Mouse (Mus musculus) limb, embryonic 14.5 days (tissue): ENCODE measurements around the gene Tpm3. TPM values are rescaled to one million over a fixed set of nuclear protein-coding genes. Genes with fewer than 3 reads are reported as not detected.

Experiments used
- ATAC-seq: fragments of 200-750 bp; cut with Nextera tagmentation; 2 replicates; pipeline ENCODE4 v1.8.0; 2017; ENCODE audit warnings: low read depth, moderate number of reproducible peaks, moderate TSS enrichment; ENCODE audit not compliant: low FRiP score
- DNase-seq: peaks from one replicate; pipeline ENCODE4 v3.0.0-alpha.2; 2015; ENCODE audit warnings: low spot score
- H3K27ac ChIP-seq: fragments of 300-500 bp; sonication (generic); replicated peaks from 2 replicates; pipeline ENCODE4 v1.5.1; 2014; ENCODE audit warnings: low read depth, mild to moderate bottlenecking, low read length, moderate library complexity, mixed read lengths
- H3K27me3 ChIP-seq: fragments of 300-500 bp; sonication (generic); 2 replicates; pipeline ENCODE4 v1.6.1; 2014; ENCODE audit warnings: low read length, mixed read lengths; ENCODE audit not compliant: control insufficient read depth, insufficient read depth
- H3K36me3 ChIP-seq: fragments of 300-500 bp; sonication (generic); 2 replicates; pipeline ENCODE4 v1.6.1; 2014; ENCODE audit warnings: mild to moderate bottlenecking, low read length, moderate library complexity, mixed read lengths; ENCODE audit not compliant: control insufficient read depth, insufficient read depth
- H3K4me1 ChIP-seq: fragments of 300-500 bp; sonication (generic); 2 replicates; pipeline ENCODE4 v1.6.1; 2014; ENCODE audit warnings: antibody characterized with exemption, low read length, mixed read lengths; ENCODE audit not compliant: control insufficient read depth, insufficient read depth
- H3K4me2 ChIP-seq: fragments of 300-500 bp; sonication (generic); replicated peaks from 2 replicates; pipeline ENCODE4 v1.6.1; 2014; ENCODE audit warnings: low read depth, mild to moderate bottlenecking, low read length, moderate library complexity; ENCODE audit not compliant: severe bottlenecking
- H3K4me3 ChIP-seq: fragments of 300-500 bp; sonication (generic); replicated peaks from 2 replicates; pipeline ENCODE4 v1.5.1; 2014; ENCODE audit warnings: low read length
- H3K9ac ChIP-seq: fragments of 300-500 bp; sonication (generic); 2 replicates; pipeline ENCODE4 v1.6.1; 2014; ENCODE audit warnings: mild to moderate bottlenecking, low read depth, low read length, moderate library complexity; ENCODE audit not compliant: severe bottlenecking
- H3K9me3 ChIP-seq: fragments of 300-500 bp; sonication (generic); 2 replicates; pipeline ENCODE4 v1.6.1; 2016; ENCODE audit warnings: low read length; ENCODE audit not compliant: control insufficient read depth
- POLR2A ChIP-seq: fragments of 200-500 bp; IDR thresholded peaks from 2 replicates; pipeline ENCODE4 v1.8.0; 2012; ENCODE audit warnings: inconsistent platforms, mild to moderate bottlenecking, moderate library complexity, borderline replicate concordance; ENCODE audit not compliant: insufficient read depth, insufficient read length; ENCODE audit errors: extremely low read depth
- WGBS: fragments of 180-500 bp; shearing (Covaris S2); extraction: QIAGEN DNeasy Blood & Tissue Kit; methylation state at CpG from one replicate; pipeline ENCODE4 v1.1.7; 2014; 5-methylcytosine and 5-hydroxymethylcytosine counted together
- polyA plus RNA-seq, 2 experiments: library from polyadenylated mRNA; depleted of rRNA in 1 of 2; stranded (reverse) in 1 of 2; unstranded in 1 of 2; fragments of >200 nt; fragmentation: Nextera tagmentation in 1 of 2; extraction: Ambion mirVana in 1 of 2; gene quantifications; 2 replicates each; pipeline versions ENCODE4 v1.2.1 to v1.2.3; 2012 to 2014

Gene Tpm3
- polyA plus RNA-seq, 2 experiments, result 269 to 436 TPM

- peaks cover 11% of the 10 kb centered on the region; the same call in 1 of the 2 replicates for H3K36me3 ChIP-seq
- ATAC-seq (peak; percentile 45), DNase-seq (peak; percentile 86)
- no peaks in the 10 kb centered on the region for H3K9me3 ChIP-seq
- H3K27ac ChIP-seq, result peak overlapping the region; percentile 97
- H3K27me3 ChIP-seq, result no peaks in the 10 kb centered on the region
- WGBS, result under 1% methylated on average over 48 of the region's 53 CpGs
- TF ChIP-seq POLR2A, result 0 out of 2 replicates have a peak, but pooled peaks have one; percentile 12
- H3K4me2 ChIP-seq, result peak overlapping the region; percentile 71
- peaks cover 37% of the 10 kb centered on the region for H3K4me1 ChIP-seq
- peak overlapping the region; percentile 82 for H3K9ac ChIP-seq
- peak overlapping the region; percentile 79 for H3K4me3 ChIP-seq
These were observed 7.5 kb downstream of the Tpm3 start for GRCm38 (mm10) chr3:90079763-90080497.

DNA sequence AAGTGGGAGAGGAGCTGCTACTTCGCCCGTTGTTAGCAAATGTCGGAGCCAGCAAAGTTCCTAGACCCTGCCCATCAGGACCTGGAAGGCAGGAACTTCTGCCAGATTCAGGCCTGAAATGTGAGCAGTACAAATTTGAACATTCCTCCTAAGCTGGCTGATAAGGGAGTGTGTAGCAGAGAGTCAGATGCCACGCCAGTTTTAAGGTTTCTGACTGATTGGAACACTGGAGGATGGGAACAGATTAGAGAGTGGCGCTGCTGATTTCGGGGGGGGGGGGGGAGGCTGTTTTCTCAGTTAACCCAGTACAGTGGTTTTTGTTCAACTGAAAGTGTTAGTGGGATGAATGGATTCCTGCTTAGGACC lies 8.0 kb downstream of the Tpm3 start:
- 0 out of 2 replicates have a peak, but pooled peaks have one; percentile 2 for TF ChIP-seq POLR2A
- WGBS, result under 1% methylated on average over 6 of the region's 6 CpGs
- H3K27me3 ChIP-seq, result no peaks in the 10 kb centered on the region
- no peaks in the 10 kb centered on the region for H3K9me3 ChIP-seq
- DNase-seq (no peak), ATAC-seq (no peak)
- peaks cover 39% of the 10 kb centered on the region for H3K4me1 ChIP-seq
- H3K4me2 ChIP-seq, result peak overlapping the region; percentile 71
- peak overlapping the region; percentile 82 for H3K9ac ChIP-seq
- H3K4me3 ChIP-seq, result peak overlapping the region; percentile 79
- H3K27ac ChIP-seq, result peak overlapping the region; percentile 97
- peaks cover 11% of the 10 kb centered on the region; the same call in 1 of the 2 replicates for H3K36me3 ChIP-seq

DNA sequence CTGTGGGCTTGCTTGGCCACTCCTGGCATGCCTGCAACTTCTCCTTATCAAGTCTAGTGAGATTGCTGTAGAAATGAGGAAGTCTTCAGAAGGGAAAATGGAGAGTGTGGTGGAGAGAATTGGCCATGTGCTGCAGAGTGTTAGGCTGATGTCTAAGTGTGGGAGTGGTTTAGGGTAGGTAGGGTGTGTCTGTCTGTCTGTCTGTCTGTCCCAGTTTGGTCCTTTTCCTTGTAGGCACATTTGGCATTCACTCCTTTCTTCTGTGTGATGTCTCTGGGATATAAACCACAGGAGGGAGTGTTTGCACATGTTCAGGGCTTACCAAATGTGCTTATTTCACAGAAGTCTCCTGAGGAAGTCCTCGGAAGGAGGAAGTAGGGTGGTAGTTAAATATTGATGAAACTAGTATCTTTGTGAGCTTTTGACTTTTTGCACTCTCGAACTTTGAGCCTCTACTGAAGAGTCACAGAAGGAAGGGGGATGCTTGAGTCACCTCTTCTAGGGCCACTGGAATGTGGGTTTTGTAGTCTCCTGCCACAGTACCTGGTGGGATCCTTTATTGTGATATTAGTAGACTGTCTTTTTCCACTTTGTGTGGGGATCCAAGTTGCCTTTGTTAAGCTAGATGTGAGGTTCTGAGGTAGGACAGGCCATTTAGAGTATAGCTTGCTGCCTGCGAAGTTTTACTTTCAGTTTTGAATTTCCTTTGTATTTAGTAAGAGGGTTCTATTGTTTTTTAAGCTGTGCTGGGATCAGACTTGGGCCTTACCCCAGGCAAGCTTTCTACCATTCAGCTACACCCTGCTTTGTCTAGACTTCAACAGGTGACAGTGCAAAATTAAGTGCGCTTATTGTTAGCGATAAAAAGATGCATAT lies 9.2 kb downstream of the Tpm3 start:
- Histone ChIP-seq H3K36me3 (peaks cover 21% of the 10 kb centered on the region), H3K4me1 (peaks cover 39% of the 10 kb centered on the region), H3K4me3 (peak overlapping the region; percentile 79), H3K4me2 (peak overlapping the region; percentile 71), H3K9me3 (no peaks in the 10 kb centered on the region), H3K9ac (peak overlapping the region; percentile 21; the same call in 1 of the 2 replicates), H3K27ac (no peak overlapping the region), H3K27me3 (no peaks in the 10 kb centered on the region)
- ATAC-seq (no peak), DNase-seq (no peak)
- no peak for TF ChIP-seq POLR2A
- WGBS, result 83% methylated on average over 5 of the region's 5 CpGs

DNA sequence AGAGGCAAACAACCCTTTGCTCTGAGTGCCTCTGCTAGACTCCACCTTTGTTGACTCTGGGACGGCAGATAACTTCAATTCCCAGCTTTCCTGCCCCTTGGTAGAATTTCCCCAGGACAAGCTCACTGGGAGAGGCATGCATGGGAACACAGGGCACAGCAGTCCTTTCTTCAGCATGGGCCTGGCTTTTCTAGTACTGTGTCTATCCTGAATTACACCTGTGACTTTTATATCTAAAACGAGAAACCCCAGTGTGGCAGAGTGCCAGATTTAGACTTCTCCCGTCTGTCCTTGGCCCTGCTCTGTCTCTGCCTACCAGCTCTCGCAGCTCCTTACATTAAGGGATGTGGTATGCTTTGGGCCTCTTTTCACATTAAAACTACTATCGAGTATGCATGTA lies 10.6 kb downstream of the Tpm3 start:
- Histone ChIP-seq H3K9ac (no peak overlapping the region), H3K4me1 (peaks cover 39% of the 10 kb centered on the region), H3K27me3 (no peaks in the 10 kb centered on the region), H3K4me2 (no peak overlapping the region; the same call in 1 of the 2 replicates), H3K36me3 (peaks cover 35% of the 10 kb centered on the region), H3K27ac (no peak overlapping the region), H3K9me3 (no peaks in the 10 kb centered on the region), H3K4me3 (no peak overlapping the region)
- WGBS, result 56% methylated on average over 5 of the region's 5 CpGs
- no peak for TF ChIP-seq POLR2A
- DNase-seq, result no peak
- ATAC-seq, result no peak

DNA sequence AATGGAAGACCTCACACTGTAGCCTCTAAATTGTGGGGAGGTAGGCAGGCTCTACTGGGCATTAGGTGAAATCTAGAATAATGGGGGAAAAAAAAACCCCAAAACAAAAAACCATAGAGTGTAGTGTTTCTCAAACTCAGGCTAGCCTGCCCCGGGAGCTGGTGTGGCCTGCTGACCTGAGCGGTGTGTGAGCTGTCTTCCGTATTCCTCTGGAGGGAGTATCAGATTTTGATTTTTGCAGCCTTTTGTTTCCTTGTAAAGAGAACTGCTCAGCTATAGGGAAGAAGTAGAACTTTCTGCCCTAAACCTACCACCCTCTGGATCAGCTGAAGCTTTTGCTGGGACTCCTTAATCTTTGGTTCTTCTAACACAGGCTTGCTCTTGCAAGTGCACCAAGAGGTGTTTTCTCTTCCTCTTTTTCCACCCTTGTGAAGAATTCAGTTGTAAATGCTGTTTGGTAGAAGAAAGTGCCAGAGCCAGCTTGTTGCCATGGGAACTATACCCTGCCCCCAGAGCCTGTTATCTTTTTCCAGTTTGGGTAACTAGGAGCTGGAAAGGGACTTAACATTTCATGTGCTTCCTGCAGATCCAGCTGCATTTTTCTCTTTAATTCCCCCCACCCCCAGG lies 11.4 kb downstream of the Tpm3 start:
- ATAC-seq (no peak), DNase-seq (no peak)
- Histone ChIP-seq H3K9me3 (no peaks in the 10 kb centered on the region), H3K9ac (no peak overlapping the region), H3K36me3 (peaks cover 42% of the 10 kb centered on the region), H3K4me1 (peaks cover 36% of the 10 kb centered on the region), H3K27me3 (no peaks in the 10 kb centered on the region), H3K27ac (peak overlapping the region; percentile 68), H3K4me3 (no peak overlapping the region), H3K4me2 (no peak overlapping the region; the same call in 1 of the 2 replicates)
- 43% methylated on average over 3 of the region's 3 CpGs for WGBS
- TF ChIP-seq POLR2A, result no peak
